Mouse (Mus musculus) erythroblast, embryonic 14.5 days (primary cell): Measurements from ENCODE around the gene En1. TPM values are rescaled to one million over a fixed set of nuclear protein-coding genes. Genes with fewer than 3 reads are reported as not detected.

Experiments
- H3K27me3 ChIP-seq: 2 replicates; pipeline ENCODE4 v1.6.1; 2012; ENCODE audit warnings: inconsistent platforms; ENCODE audit not compliant: control insufficient read depth
- H3K36me3 ChIP-seq: 2 replicates; pipeline ENCODE4 v1.6.1; 2012; ENCODE audit warnings: mild to moderate bottlenecking, inconsistent platforms; ENCODE audit not compliant: control insufficient read depth
- H3K4me1 ChIP-seq: 2 replicates; pipeline ENCODE4 v1.6.1; 2012; ENCODE audit warnings: inconsistent platforms; ENCODE audit not compliant: control insufficient read depth
- H3K4me3 ChIP-seq: replicated peaks from 2 replicates; pipeline ENCODE3; 2012; ENCODE audit warnings: moderate library complexity, mild to moderate bottlenecking, inconsistent platforms
- H3K9me3 ChIP-seq: 2 replicates; pipeline ENCODE4 v1.6.1; 2012; ENCODE audit warnings: low read length, inconsistent platforms, mixed read lengths; ENCODE audit not compliant: control insufficient read depth
- GATA1 ChIP-seq: IDR thresholded peaks from 2 replicates; pipeline ENCODE4 v1.6.1; 2012; ENCODE audit warnings: low read length, inconsistent platforms, mixed read lengths
- TAL1 ChIP-seq: IDR thresholded peaks from 3 replicates; pipeline ENCODE4 v1.6.1; 2012; ENCODE audit warnings: low read length, inconsistent platforms, mixed read lengths
- polyA plus RNA-seq: library from polyadenylated mRNA; stranded (reverse); fragments of >175 nt; gene quantifications from 2 replicates; pipeline ENCODE4 v1.2.3, GENCODE M21; 2012

The En1 gene
- polyA plus RNA-seq, result not detected in 2 replicates

DNA sequence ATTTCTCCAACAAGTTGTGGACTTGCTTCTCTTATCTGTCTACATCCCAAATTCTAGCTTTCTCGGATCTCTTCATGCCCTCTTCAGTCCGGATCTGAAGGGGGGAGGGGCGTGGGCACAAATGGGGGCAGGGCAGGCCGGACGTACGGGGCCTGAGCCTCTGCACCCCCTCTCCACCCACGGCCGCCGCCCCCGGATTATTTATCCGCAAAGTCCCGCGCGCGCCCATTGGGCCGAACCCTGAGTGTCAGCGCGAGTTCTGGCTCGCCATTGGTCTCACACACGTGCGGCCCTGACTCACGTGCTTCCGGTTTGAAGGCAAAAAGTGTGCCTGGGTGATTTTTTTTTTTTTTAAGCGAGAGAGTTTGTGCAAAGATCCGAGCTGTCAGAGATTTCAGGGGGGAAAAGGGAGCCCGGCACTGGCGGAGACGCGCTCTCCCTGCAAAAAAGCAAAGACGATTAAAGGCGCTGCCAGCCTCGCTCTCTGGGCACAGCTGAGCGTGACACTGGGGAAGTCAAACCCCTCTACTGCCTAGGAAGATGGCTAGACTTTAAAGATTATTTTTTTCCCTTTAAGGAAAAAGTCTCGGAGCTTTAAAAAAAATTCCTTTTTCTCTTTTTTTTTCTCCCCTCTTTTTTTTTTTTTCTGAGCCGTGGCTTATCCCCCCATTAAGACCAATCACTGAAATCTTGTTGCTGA lies at the start of gene En1:
En1 (plus strand) TSS at position 388 of the 700 bp plus-strand sequence.
- peaks cover 6% of the 10 kb centered on the region; the same call in 1 of the 2 replicates for H3K9me3 ChIP-seq
- no peaks in the 10 kb centered on the region for H3K4me1 ChIP-seq
- no peak for TF ChIP-seq TAL1
- TF ChIP-seq GATA1, result no peak
- no peak within 1 kb of the TSS for H3K4me3 ChIP-seq
- H3K36me3 ChIP-seq, result no peaks in the 10 kb centered on the region
- H3K27me3 ChIP-seq, result peaks cover 100% of the 10 kb centered on the region

- no peaks in the 10 kb centered on the region for H3K36me3 ChIP-seq
- no peak overlapping the region for H3K4me3 ChIP-seq
- TF ChIP-seq TAL1 (no peak), GATA1 (no peak)
- H3K9me3 ChIP-seq, result no peaks in the 10 kb centered on the region
- no peaks in the 10 kb centered on the region for H3K4me1 ChIP-seq
- H3K27me3 ChIP-seq, result no peaks in the 10 kb centered on the region
Observed at GRCm38 (mm10) chr1:120556926-120557846, 45.0 kb upstream of the En1 start.

DNA sequence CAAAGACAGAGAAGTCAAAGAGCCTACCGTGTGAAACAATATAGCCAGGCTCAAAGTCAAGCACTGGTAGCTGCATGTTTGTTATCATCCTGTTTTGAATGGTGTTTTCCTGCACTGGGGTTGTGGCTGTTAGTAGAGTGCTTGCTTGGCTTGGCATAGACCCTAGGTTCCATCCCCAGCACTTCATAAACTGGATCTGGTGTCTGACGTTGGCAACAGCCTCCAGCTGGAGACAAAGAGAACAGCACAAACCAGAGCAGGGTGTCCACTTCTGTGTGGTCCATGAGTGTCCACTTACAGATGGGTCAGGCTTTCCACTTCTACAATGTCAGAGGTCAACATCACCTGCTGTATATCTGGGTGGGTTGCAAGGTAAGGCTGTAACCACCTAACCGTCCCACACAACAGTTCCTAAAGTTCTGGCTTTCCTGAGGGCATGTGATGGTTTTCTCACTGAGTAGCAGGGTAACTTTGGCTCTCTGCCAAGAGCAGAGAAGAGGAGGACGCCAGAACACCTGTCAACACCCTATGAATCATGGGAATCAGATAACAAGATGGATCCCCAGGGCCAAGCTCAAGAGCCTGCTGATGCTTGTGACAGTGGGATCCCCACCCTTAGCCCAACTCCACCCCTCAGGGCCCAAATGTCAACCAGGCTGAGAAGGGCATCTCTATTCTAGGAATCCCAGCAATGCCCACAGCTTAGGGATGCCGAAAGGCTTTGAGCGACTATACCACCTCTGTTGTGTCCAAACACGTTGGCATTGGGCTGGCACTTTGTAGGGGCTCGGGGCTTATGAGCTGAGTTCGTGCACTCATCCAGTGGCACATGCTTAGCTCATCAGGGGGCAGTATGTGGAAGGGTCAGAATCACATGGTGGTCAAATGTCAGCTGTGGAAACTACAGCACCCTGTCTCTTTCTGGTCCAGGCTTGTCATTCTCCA lies 43.6 kb upstream of the En1 start:
- TF ChIP-seq TAL1 (no peak), GATA1 (no peak)
- Histone ChIP-seq H3K9me3 (no peaks in the 10 kb centered on the region), H3K4me1 (no peaks in the 10 kb centered on the region), H3K36me3 (no peaks in the 10 kb centered on the region), H3K27me3 (no peaks in the 10 kb centered on the region), H3K4me3 (no peak overlapping the region)

- TF ChIP-seq GATA1 (no peak), TAL1 (no peak)
Observed at GRCm38 (mm10) chr1:120559911-120560310, 42.3 kb upstream of the En1 start.

DNA sequence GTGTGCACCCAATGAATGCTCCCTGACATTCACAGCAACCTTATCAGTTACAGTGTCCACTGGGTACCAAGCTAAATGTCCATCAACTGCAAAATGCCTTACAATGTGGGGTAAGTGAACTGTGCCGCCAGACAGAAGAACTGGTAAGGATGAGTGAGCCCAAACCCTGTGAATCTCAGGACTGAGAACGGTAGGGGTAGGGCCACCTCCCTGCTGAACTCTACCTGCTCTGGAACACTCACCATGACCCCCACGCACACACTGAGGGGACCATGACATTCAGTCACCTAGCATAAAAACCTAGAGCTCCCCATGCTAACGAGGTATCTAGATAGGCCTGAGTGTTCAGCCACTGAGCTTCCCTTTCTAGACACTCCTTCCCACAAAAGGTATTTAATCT lies 20.9 kb upstream of the En1 start:
- no peaks in the 10 kb centered on the region for H3K4me1 ChIP-seq
- no peak overlapping the region for H3K4me3 ChIP-seq
- H3K36me3 ChIP-seq, result no peaks in the 10 kb centered on the region
- no peak for TF ChIP-seq TAL1
- TF ChIP-seq GATA1, result no peak
- peaks cover 2% of the 10 kb centered on the region; the same call in 1 of the 2 replicates for H3K27me3 ChIP-seq
- H3K9me3 ChIP-seq, result peaks cover 3% of the 10 kb centered on the region; the same call in 1 of the 2 replicates

More at GRCm38 (mm10) chr1:120559911-120560310, 42.3 kb upstream of the En1 start:
- H3K4me1 ChIP-seq, result no peaks in the 10 kb centered on the region
- no peaks in the 10 kb centered on the region for H3K27me3 ChIP-seq
- no peak overlapping the region for H3K4me3 ChIP-seq
- no peaks in the 10 kb centered on the region for H3K36me3 ChIP-seq
- H3K9me3 ChIP-seq, result no peaks in the 10 kb centered on the region

GRCm38 (mm10) chr1:120585481-120585880 lies 16.7 kb upstream of the En1 start:
- Histone ChIP-seq H3K9me3 (no peaks in the 10 kb centered on the region), H3K36me3 (no peaks in the 10 kb centered on the region), H3K27me3 (peaks cover 7% of the 10 kb centered on the region), H3K4me1 (no peaks in the 10 kb centered on the region; the same call in 1 of the 2 replicates), H3K4me3 (no peak overlapping the region)
- no peak for TF ChIP-seq TAL1
- no peak for TF ChIP-seq GATA1

- no peak overlapping the region for H3K4me3 ChIP-seq
- H3K36me3 ChIP-seq, result no peaks in the 10 kb centered on the region
- peaks cover 17% of the 10 kb centered on the region for H3K27me3 ChIP-seq
- H3K9me3 ChIP-seq, result no peaks in the 10 kb centered on the region
- H3K4me1 ChIP-seq, result no peaks in the 10 kb centered on the region; the same call in 1 of the 2 replicates
- TF ChIP-seq GATA1 (no peak), TAL1 (no peak)
Observed at GRCm38 (mm10) chr1:120586500-120587110, 15.6 kb upstream of the En1 start.

DNA sequence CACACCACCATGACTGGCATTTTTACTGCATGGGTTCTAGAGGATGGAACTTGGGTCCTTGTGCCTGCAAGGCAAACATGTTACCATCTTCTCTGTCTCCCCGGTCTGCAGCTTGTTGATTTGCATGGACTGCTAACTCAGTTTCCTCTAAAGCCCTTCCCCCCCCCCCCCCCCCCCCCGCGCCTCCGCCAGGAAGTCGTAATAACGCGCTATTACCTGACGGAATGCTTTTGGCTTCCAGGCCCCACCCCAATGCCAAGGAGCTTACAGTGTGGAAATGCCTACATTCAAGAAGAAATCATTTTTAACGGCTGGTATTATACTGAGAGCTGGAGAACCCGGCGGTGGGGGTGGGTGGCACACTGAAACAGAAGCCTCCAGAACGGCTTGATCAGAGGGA lies 14.8 kb upstream of the En1 start:
- TF ChIP-seq GATA1 (no peak), TAL1 (no peak)
- Histone ChIP-seq H3K4me3 (no peak overlapping the region), H3K27me3 (peaks cover 22% of the 10 kb centered on the region), H3K36me3 (no peaks in the 10 kb centered on the region), H3K9me3 (no peaks in the 10 kb centered on the region), H3K4me1 (no peaks in the 10 kb centered on the region; the same call in 1 of the 2 replicates)
